Mouse (Mus musculus) forebrain, embryonic 12.5 days (tissue): ENCODE results near the gene Acot8. TPM values are rescaled to one million over a fixed set of nuclear protein-coding genes. Genes with fewer than 3 reads are reported as not detected.

ENCODE experiments used
- ATAC-seq: fragments of 200-750 bp; cut with Nextera tagmentation; 2 replicates; pipeline ENCODE4 v1.8.0; 2017; ENCODE audit warnings: moderate TSS enrichment; ENCODE audit not compliant: low FRiP score
- H3K27ac ChIP-seq: fragments of 300-500 bp; sonication (generic); 2 replicates; pipeline ENCODE4 v1.5.1; 2016; ENCODE audit warnings: mild to moderate bottlenecking
- H3K27me3 ChIP-seq: fragments of 300-500 bp; sonication (generic); 2 replicates; pipeline ENCODE4 v1.6.1; 2016; ENCODE audit warnings: mild to moderate bottlenecking
- H3K36me3 ChIP-seq: fragments of 300-500 bp; sonication (generic); replicated peaks from 2 replicates; pipeline ENCODE4 v1.6.1; 2016; ENCODE audit warnings: mild to moderate bottlenecking
- H3K4me1 ChIP-seq: fragments of 300-500 bp; sonication (generic); 2 replicates; pipeline ENCODE4 v1.6.1; 2016
- H3K4me2 ChIP-seq: fragments of 300-500 bp; sonication (generic); 2 replicates; pipeline ENCODE4 v1.6.1; 2016; ENCODE audit warnings: mild to moderate bottlenecking, moderate library complexity
- H3K4me3 ChIP-seq: fragments of 300-500 bp; sonication (generic); replicated peaks from 2 replicates; pipeline ENCODE4 v1.5.1; 2016; ENCODE audit warnings: mild to moderate bottlenecking
- H3K9ac ChIP-seq: fragments of 300-500 bp; sonication (generic); 2 replicates; pipeline ENCODE4 v1.6.1; 2016; ENCODE audit warnings: mild to moderate bottlenecking
- H3K9me3 ChIP-seq: fragments of 300-500 bp; sonication (generic); 2 replicates; pipeline ENCODE4 v1.6.1; 2016
- WGBS: fragments of 180-500 bp; shearing (Covaris S2); methylation state at CpG from one replicate; pipeline ENCODE4 v1.1.7; 2016; 5-methylcytosine and 5-hydroxymethylcytosine counted together
- polyA plus RNA-seq: library from polyadenylated mRNA; unstranded; fragments of >200 nt; fragmentation: Nextera tagmentation; extraction: Ambion mirVana; gene quantifications from 2 replicates; pipeline ENCODE4 v1.2.1, GENCODE M21; 2016

Gene Acot8
- polyA plus RNA-seq, 1 experiment from 2014 or later = 13.7 TPM

DNA sequence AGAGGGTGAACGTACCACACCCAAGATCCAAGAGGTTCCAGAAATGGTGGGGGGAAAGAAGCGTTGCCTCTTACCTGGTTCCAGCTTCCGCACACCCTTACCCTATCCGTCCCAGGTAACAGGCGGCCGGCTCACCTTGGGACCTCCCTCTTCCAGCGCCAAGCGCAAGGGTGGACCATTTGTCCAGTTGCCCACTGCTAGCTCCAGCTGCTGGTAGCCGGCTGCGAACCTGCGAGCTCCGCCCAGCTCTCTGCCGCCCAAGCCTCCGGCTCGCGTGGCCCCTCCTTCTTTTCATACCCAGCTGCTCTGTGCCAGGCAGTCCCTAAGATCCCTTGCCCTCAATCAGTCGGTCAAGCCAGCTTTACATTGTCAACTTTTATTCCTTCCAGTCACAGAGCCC lies 27.9 kb downstream of the Acot8 start:
- no peak overlapping the region for H3K27ac ChIP-seq

DNA sequence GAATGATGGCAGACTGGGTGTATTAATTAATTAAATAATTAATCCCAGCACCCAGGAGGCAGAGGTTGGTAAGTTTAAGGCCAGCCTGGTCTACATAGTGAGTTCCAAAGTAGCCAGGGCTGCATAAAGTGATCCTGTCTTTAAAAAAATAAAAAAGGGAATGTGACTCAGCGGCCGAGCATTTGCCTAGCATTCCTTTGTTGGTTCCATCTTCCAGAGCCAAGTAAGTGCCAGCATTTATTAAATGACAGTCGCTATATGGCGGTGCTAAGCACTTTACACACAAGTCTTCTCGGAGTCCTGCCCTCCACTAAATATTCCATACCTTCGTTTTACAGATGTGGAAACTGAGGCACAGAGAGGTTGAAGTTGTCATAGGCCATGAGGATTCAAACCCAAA lies 28.6 kb downstream of the Acot8 start:
- Histone ChIP-seq H3K36me3 (peaks cover 22% of the 10 kb centered on the region), H3K9me3 (no peaks in the 10 kb centered on the region), H3K4me1 (peaks cover 13% of the 10 kb centered on the region), H3K27me3 (peaks cover 4% of the 10 kb centered on the region; the same call in 1 of the 2 replicates), H3K27ac (no peak overlapping the region), H3K4me2 (no peak overlapping the region), H3K9ac (no peak overlapping the region), H3K4me3 (no peak overlapping the region)
- WGBS = 90% methylated on average over 6 of the region's 6 CpGs
- no peak for ATAC-seq

More for the DNA sequence above, 27.9 kb downstream of the Acot8 start:
- Histone ChIP-seq H3K36me3 (peaks cover 15% of the 10 kb centered on the region), H3K4me3 (no peak overlapping the region), H3K27me3 (peaks cover 4% of the 10 kb centered on the region), H3K9ac (no peak overlapping the region), H3K4me1 (peaks cover 6% of the 10 kb centered on the region), H3K9me3 (no peaks in the 10 kb centered on the region), H3K4me2 (no peak overlapping the region)
- WGBS = 70% methylated on average over 17 of the region's 17 CpGs
- no peak for ATAC-seq

DNA sequence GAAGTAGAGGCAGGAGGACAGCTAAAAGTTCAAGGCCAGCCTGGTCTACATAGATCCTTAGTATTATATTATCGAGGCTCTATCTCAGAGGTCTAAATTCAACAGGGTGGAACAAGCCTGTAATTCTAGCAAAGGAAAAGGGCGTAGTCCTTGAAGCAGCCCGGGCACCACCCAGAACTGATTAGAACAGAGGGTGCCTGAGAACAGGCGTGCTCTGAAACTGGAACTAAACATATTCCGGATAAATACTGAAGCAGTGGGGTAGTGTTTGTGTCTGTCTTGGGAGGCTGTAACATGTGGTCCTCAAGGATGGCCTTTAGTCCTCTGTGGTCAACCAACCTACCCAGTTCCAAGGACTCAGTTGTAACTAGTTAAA lies 30.7 kb downstream of the Acot8 start:
- 90% methylated on average over 5 of the region's 5 CpGs for WGBS
- Histone ChIP-seq H3K36me3 (peaks cover 24% of the 10 kb centered on the region), H3K4me3 (no peak overlapping the region), H3K4me1 (peaks cover 25% of the 10 kb centered on the region), H3K9me3 (no peaks in the 10 kb centered on the region), H3K9ac (no peak overlapping the region), H3K4me2 (no peak overlapping the region), H3K27ac (0 out of 2 replicates have a peak overlapping the region, but pooled peaks have one; percentile 19), H3K27me3 (peaks cover 4% of the 10 kb centered on the region; the same call in 1 of the 2 replicates)
- ATAC-seq = no peak

DNA sequence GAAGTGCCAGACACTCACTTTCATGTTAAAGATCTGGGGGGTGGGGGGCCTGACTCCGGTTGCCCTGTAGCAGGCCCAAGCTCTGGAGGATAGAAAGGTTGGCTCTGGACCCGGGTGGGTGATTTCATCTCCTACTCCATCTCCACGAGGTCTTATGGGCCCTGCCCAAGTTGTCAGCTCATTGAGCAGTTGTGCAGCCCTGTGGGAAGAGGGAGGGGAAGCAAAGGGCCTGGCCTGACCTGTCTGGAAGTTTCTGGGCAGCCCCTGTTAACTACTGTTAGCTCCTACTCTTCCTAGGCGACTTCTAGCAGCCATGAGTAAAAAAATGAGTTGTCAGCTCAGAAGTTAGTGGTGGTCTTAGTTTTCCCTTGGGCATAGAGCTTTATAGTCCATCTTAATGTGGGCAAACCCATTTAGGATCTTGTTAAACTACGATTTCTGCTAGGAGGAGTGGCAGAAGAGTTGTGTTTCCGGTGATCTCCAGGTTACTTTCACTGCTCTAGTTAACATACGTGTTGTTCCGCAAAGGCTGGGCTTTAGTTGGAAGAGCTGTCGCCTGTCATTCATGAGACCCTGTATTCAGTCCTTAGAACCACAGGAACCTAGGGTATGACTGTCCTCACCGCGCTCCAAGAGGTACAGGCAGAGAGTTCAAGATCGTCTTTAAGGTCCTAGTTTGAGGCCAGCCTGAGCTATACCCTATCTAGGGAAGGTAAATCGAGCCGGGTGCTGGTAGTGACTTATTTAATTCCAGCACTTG lies 31.3 kb downstream of the Acot8 start:
- Histone ChIP-seq H3K27ac (no peak overlapping the region), H3K9ac (no peak overlapping the region), H3K4me3 (no peak overlapping the region), H3K4me1 (peaks cover 25% of the 10 kb centered on the region), H3K4me2 (no peak overlapping the region), H3K27me3 (peaks cover 4% of the 10 kb centered on the region; the same call in 1 of the 2 replicates), H3K36me3 (peaks cover 25% of the 10 kb centered on the region), H3K9me3 (no peaks in the 10 kb centered on the region)
- ATAC-seq = no peak
- WGBS = 81% methylated on average over 14 of the region's 14 CpGs

DNA sequence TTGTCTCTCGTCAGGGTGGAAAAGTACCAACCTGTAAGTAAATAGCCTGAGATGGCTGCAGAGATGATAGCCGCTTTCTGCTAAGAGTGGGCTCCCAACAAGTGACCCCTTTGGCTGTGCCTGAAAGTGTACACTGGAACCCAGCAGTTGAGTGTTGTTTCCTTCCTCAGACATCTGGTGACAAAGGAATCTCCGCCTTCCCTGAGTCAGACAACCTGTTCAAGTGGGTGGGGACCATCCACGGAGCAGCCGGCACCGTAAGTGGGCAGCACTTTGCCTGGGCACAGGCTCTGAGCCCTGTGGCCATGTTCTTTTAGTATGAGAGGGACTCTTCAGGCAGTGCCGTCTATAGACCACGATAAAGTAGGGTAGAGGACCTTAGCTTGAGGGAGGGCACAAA lies 33.6 kb downstream of the Acot8 start:
- Histone ChIP-seq H3K4me1 (peaks cover 25% of the 10 kb centered on the region), H3K27ac (no peak overlapping the region), H3K4me3 (peak overlapping the region; percentile 93), H3K9me3 (no peaks in the 10 kb centered on the region), H3K36me3 (peaks cover 48% of the 10 kb centered on the region), H3K27me3 (no peaks in the 10 kb centered on the region), H3K9ac (peak overlapping the region; percentile 83), H3K4me2 (peak overlapping the region; percentile 85)
- 83% methylated on average over 8 of the region's 8 CpGs for WGBS
- no peak for ATAC-seq

DNA sequence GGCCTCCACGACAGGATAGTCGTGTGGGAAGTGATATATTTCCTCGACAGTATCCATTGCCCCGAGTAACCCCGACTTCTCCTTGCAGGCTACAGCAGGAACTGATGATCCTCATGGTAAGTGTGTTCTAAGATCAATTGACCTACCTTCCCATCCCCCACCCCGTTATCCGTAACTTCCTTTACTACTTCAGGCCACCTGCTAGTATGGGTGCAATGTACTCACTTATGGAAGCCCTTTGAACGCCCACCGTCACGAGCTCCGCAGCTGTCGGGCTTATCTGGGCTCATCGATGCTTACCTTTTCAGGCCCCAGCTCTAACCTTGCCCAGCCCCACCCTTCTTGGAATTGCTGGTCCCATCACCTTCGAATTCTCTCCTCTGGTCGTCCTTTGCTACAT lies 34.4 kb downstream of the Acot8 start:
- Histone ChIP-seq H3K27ac (peak overlapping the region; percentile 69), H3K9ac (peak overlapping the region; percentile 83), H3K4me2 (peak overlapping the region; percentile 85), H3K36me3 (peaks cover 56% of the 10 kb centered on the region), H3K9me3 (no peaks in the 10 kb centered on the region), H3K27me3 (no peaks in the 10 kb centered on the region), H3K4me1 (peaks cover 25% of the 10 kb centered on the region), H3K4me3 (peak overlapping the region; percentile 93)
- WGBS = 6% methylated on average over 15 of the region's 15 CpGs
- no peak for ATAC-seq

DNA sequence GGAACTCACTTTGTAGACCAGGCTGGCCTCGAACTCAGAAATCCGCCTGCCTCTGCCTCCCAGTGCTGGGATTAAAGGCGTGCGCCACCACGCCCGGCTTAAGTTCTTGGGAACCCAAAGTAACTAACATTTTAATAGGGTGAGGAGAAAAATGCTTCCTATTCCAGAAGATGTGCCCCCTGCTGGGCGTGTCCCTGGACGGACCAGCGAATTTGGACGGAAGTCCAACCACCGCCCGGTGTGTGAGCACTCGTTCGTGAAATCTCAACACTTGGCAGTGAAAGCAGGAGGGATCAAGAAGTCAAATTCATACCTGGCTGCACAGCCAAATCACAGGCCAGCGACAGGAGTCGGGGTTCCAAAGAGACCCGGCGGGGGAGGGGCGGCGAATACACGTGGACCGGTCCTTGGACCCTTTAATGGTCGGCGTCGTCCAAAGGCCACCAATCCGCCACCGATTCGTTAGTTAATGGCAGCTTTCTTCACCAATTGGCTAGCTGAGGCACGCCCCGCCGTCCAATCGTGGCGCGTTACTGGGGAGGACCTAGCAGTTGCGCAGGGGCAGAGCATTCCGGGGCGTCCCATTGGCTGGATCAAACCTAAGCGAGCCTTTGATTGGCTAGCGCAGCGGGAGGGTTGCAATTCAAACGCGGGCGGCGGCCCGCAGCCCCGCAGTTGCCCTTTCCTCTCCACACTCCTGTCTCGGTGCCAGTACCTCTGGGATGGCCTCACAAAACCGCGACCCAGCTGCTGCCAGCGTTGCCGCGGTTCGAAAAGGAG lies 35.2 kb downstream of the Acot8 start, which contains the start of gene Ube2c:
TSS of gene Ube2c (plus strand) at position 641 of the 780 bp plus-strand sequence.
- peak within 1 kb of the TSS; percentile 69 for H3K27ac ChIP-seq
- 3% methylated on average over 53 of the region's 53 CpGs for WGBS
- peak within 1 kb of the TSS; percentile 85 for H3K4me2 ChIP-seq
- H3K9ac ChIP-seq = peak within 1 kb of the TSS; percentile 83
- H3K4me3 ChIP-seq = peak within 1 kb of the TSS; percentile 93
- H3K9me3 ChIP-seq = no peaks in the 10 kb centered on the region
- H3K27me3 ChIP-seq = no peaks in the 10 kb centered on the region
- peak; percentile 99 for ATAC-seq
- peaks cover 64% of the 10 kb centered on the region for H3K36me3 ChIP-seq
- H3K4me1 ChIP-seq = peaks cover 25% of the 10 kb centered on the region

DNA sequence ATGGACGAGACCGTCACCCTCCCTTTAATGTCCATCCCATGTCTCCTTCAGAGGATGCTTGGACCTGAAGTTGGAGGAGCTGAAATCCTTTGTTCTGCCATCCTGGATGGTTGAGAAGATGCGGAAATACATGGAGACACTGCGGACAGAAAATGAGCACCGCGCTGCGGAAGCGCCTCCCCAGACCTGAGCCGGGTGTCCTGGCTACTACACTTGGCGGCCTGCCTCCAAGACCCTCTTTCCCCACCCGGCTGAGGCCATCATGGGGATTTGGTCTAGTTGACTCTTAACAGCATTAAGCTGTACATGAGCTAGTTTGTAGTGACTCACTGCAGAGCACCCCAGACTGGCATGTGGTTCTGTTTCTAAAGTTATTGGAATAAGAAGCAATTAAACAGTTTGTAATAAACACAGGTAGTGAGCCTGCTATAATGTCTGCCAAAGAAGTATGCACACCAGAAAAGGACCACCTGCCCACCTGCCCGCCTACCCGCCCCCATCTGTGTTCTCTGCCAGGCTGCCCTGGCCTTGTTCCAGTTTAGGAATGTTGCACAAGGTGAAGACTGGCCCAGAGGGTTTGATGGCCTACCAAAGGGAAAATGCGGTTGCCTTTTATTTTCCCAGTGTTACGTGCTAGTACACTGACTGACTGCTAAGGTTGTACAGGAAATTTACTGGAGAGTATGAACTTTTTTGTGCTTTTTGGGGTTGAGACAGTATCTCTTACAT lies 36.7 kb downstream of the Acot8 start:
- Histone ChIP-seq H3K4me2 (no peak overlapping the region), H3K4me3 (no peak overlapping the region), H3K27ac (no peak overlapping the region), H3K9ac (no peak overlapping the region), H3K9me3 (no peaks in the 10 kb centered on the region), H3K4me1 (peaks cover 25% of the 10 kb centered on the region), H3K27me3 (no peaks in the 10 kb centered on the region), H3K36me3 (peaks cover 66% of the 10 kb centered on the region)
- no peak for ATAC-seq
- WGBS = 94% methylated on average over 15 of the region's 15 CpGs

DNA sequence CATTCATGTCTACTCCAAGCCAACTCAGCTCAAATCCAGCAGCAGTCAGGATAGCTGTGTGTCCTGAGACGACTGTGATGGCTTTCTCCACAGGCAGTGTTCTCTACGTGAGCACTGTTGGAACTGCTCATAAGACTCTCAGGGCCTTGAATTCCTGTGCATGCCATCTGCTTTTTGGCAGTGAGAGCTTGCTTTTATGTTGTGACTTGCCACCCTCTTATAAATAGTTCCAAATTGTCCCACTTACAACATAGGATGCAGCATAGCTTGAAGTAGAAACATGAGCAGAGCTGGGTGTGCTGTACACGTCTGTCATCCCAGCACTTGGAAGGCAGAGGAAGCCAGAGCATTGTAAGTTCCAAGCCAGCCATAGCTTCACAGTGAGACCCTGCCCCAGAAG lies 38.8 kb downstream of the Acot8 start:
- Histone ChIP-seq H3K27ac (no peak overlapping the region), H3K9ac (no peak overlapping the region), H3K27me3 (no peaks in the 10 kb centered on the region), H3K4me2 (no peak overlapping the region), H3K36me3 (peaks cover 67% of the 10 kb centered on the region), H3K9me3 (no peaks in the 10 kb centered on the region), H3K4me1 (peaks cover 9% of the 10 kb centered on the region), H3K4me3 (no peak overlapping the region)
- WGBS = 88% methylated on average over 3 of the region's 3 CpGs
- ATAC-seq = no peak

DNA sequence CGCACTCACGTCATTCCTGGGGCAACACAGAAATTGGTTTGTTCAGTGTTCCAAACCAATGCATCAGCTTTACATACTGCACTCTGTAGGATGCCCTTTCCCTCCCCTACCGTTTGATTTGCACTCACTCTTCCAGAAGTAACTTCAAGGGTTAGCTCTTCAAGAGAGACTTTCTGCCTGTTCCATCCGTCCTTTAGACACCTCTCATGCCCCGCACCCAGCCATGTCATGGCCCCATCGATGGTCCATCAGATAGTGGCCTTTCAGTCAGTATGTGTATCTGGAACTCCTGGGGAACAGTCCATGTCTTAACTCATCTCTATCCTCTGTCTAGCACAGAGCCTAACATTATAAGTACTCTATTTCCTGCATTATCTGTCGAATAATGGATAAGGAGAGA lies 42.1 kb downstream of the Acot8 start:
- no peak overlapping the region for H3K4me3 ChIP-seq
- no peaks in the 10 kb centered on the region for H3K9me3 ChIP-seq
- no peaks in the 10 kb centered on the region for H3K4me1 ChIP-seq
- no peak overlapping the region for H3K9ac ChIP-seq
- peaks cover 90% of the 10 kb centered on the region for H3K36me3 ChIP-seq
- no peak overlapping the region for H3K4me2 ChIP-seq
- ATAC-seq = no peak
- WGBS = 89% methylated on average over 7 of the region's 7 CpGs
- H3K27ac ChIP-seq = no peak overlapping the region
- no peaks in the 10 kb centered on the region for H3K27me3 ChIP-seq

DNA sequence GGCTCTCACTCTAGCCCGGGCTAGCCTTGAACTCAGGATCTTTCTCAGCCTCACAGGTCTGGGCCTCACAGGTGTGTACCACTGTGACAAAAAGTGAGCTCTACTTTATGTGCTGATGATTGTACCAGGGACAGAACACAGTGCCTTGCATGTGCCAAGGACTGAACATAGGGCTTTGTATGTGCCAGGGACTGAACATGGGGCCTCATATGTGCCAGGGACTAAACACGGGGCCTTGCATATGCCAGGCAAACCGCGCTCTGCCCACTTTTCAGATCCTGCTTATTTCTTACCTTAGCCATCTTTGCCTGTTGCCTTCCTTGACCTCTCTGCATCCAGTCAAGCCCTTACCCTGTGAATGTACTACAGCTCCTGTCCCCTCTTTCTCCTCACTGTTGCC lies 42.7 kb downstream of the Acot8 start:
- ATAC-seq = no peak
- Histone ChIP-seq H3K4me1 (no peaks in the 10 kb centered on the region), H3K27me3 (no peaks in the 10 kb centered on the region), H3K4me3 (no peak overlapping the region), H3K36me3 (peaks cover 90% of the 10 kb centered on the region), H3K27ac (no peak overlapping the region), H3K4me2 (no peak overlapping the region), H3K9ac (no peak overlapping the region), H3K9me3 (no peaks in the 10 kb centered on the region)
- over 99% methylated on average over 4 of the region's 4 CpGs for WGBS

DNA sequence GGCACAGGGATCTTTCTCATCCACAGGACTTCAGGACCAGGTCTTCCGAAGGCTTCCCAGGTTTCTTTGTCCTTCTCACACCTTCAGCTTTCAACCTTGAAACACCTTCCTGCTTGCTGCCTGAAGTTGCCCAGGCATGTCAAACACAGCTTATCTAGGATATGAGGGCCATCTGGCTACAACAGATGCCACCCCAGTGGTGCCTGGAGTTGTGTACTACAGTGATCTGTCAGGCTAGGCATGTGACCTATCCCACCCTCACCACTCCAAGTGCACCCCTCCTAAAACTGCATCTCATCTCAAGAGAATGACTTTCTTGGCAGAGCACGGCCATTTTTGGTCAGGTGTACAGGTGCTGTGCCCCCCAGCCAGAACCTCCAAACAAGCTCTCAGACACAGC lies 43.2 kb downstream of the Acot8 start:
- H3K27me3 ChIP-seq = no peaks in the 10 kb centered on the region
- peaks cover 90% of the 10 kb centered on the region for H3K36me3 ChIP-seq
- H3K27ac ChIP-seq = no peak overlapping the region
- no peak overlapping the region for H3K4me3 ChIP-seq
- H3K4me1 ChIP-seq = no peaks in the 10 kb centered on the region
- H3K9me3 ChIP-seq = no peaks in the 10 kb centered on the region
- no peak for ATAC-seq
- 88% methylated on average over 2 of the region's 2 CpGs for WGBS
- no peak overlapping the region for H3K9ac ChIP-seq
- H3K4me2 ChIP-seq = no peak overlapping the region
